Mouse (Mus musculus): ENCODE measurements around the gene Gm38100. TPM values are rescaled to one million over a fixed set of nuclear protein-coding genes. Genes with fewer than 3 reads are reported as not detected.

Gm38100 gene
- polyA plus RNA-seq, 2 experiments from 2014 or later, result not detected

GRCm38 (mm10) chr1:175970710-175971109 is 50.6 kb downstream of the Gm38100 start:
- no peak for ATAC-seq

Other genes starting within 250 kb of the Gm38100 start
- not detected for gene Opn3, start 227.6 kb upstream of the Gm38100 start, polyA plus RNA-seq (2017; shearing (Covaris generic))
- under 1 TPM; 0.22 to 0.44 TPM for gene Chml, start 227.4 kb upstream of the Gm38100 start, polyA plus RNA-seq (2017; shearing (Covaris generic))
- not detected for gene Wdr64, start 221.7 kb upstream of the Gm38100 start, polyA plus RNA-seq (2017; shearing (Covaris generic))
- 1 to 10 TPM; 2.9 to 3.4 TPM for gene Exo1, start 39.7 kb upstream of the Gm38100 start, polyA plus RNA-seq (2017; shearing (Covaris generic))
- gene Rbm8a2, start 58.8 kb downstream of the Gm38100 start, polyA plus RNA-seq (2017; shearing (Covaris generic)), result 1 to 10 TPM in 1 of 2 experiments, not detected in 1; 2.5 TPM